Mouse (Mus musculus) cortical plate, adult 2 months (tissue): ENCODE results near the gene Prm3. TPM values are rescaled to one million over a fixed set of nuclear protein-coding genes. Genes with fewer than 3 reads are reported as not detected.

Experiments
- H3K27ac ChIP-seq: fragments of 200-500 bp; 2 replicates; pipeline ENCODE4 v1.5.1; 2012; ENCODE audit warnings: low read length, control low read depth, inconsistent platforms; ENCODE audit not compliant: insufficient read depth
- H3K4me1 ChIP-seq: fragments of 200-500 bp; 2 replicates; pipeline ENCODE4 v1.6.1; 2011; ENCODE audit warnings: low read length; ENCODE audit not compliant: control insufficient read depth, insufficient read depth
- H3K4me3 ChIP-seq: fragments of 200-500 bp; 2 replicates; pipeline ENCODE4 v1.5.1; 2011; ENCODE audit warnings: mild to moderate bottlenecking, low read length, control low read depth; ENCODE audit not compliant: insufficient read depth
- CTCF ChIP-seq: fragments of 200-500 bp; IDR thresholded peaks from 2 replicates; pipeline ENCODE4 v1.5.1; 2011; ENCODE audit warnings: mild to moderate bottlenecking, control low read depth, low read length; ENCODE audit not compliant: insufficient read depth; ENCODE audit errors: extremely low read depth
- POLR2A ChIP-seq: fragments of 200-500 bp; IDR thresholded peaks from 2 replicates; pipeline ENCODE4 v1.6.1; 2011; ENCODE audit warnings: mild to moderate bottlenecking, low read length, control low read depth; ENCODE audit not compliant: insufficient read depth; ENCODE audit errors: extremely low read depth
- polyA plus RNA-seq: library from polyadenylated mRNA; depleted of rRNA; stranded (reverse); fragments of >200 nt; gene quantifications from 2 replicates; pipeline ENCODE4 v1.2.3, GENCODE M21; 2012; rRNA removed

Prm3 gene
- polyA plus RNA-seq, 1 experiment, result not detected

DNA sequence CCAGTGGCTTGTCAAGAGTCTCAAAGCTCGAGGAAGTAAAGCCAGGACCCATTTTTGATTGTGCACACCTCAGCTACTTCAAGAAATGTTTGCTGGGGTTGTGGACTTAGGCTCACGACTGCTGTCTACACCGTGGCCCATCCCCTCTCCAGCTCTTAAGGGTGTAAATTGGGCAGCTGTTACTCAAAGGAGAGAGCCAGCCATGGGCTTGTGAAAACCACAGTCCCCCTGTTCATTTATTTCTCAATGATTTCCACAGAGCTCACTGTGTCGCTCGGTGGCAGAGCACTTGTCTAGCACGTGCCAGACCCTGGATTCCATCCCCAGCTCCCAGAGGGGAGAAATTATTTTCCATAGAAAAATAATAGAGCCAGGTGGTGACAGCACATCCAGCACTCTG, 34.5 kb downstream of the Prm3 start:
- no peak overlapping the region for H3K4me3 ChIP-seq
- no peak overlapping the region for H3K27ac ChIP-seq
- H3K4me1 ChIP-seq, result no peaks in the 10 kb centered on the region
- TF ChIP-seq POLR2A, result no peak
- no peak for TF ChIP-seq CTCF

DNA sequence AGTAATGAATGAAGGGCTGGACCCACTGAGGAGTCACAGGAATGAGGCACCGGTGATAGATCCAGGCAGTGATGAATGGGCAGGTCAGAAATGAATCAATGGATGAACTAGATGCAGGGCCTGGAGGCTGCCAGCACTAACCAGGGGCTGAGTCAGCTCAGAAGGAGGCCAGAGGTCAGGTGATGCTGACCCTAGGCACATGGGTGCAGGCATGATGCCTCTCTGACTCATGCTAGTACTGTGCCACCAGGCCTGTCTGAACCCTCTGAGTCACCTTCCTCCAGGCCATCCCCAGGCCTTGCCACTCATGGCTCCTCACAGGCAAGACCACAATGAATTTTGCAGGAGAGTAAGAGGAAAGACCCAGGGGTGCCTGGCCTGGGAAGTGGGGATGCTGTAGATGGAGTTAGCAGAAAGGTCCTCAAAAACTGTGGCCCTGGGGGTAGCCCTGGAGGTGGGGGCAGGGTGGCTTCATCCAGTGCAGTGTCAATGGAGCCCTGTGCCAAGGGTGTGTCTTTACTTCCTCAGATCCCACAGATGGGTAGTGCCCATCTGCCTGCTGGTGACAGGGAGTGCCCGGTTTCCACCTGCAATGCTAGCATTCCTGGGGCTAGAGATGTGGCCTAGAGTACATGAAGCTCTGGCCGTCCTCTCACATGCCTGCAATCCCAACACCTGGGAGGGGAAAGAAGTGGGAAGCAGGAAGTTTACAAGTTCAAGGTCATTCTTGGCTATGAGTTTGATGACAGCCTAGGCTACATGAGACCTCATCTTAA, 36.0 kb downstream of the Prm3 start:
- H3K27ac ChIP-seq, result no peak overlapping the region
- no peak overlapping the region for H3K4me3 ChIP-seq
- no peaks in the 10 kb centered on the region for H3K4me1 ChIP-seq
- TF ChIP-seq POLR2A (no peak), CTCF (no peak)

DNA sequence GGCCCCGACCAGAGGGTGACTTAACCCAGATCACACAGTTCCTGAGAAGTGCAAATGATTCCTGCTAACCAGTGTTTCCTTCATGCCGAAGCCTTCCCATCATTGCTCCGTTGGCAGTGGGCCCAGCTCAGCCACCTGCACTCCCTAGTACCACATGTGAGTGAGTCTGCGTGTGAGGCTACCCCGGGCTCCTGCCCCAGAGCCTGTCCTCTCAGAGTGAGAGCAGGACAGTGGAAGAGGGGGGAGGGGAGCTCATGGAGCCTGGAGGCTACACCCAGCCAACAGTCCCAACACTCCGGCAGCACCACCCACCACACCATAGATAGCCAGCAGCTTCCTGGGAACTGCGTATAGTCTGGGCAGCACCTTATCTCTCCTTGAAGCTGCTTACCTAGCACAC, 40.9 kb downstream of the Prm3 start:
- TF ChIP-seq POLR2A (no peak), CTCF (no peak)
- H3K27ac ChIP-seq, result no peak overlapping the region
- H3K4me1 ChIP-seq, result no peaks in the 10 kb centered on the region
- H3K4me3 ChIP-seq, result no peak overlapping the region

DNA sequence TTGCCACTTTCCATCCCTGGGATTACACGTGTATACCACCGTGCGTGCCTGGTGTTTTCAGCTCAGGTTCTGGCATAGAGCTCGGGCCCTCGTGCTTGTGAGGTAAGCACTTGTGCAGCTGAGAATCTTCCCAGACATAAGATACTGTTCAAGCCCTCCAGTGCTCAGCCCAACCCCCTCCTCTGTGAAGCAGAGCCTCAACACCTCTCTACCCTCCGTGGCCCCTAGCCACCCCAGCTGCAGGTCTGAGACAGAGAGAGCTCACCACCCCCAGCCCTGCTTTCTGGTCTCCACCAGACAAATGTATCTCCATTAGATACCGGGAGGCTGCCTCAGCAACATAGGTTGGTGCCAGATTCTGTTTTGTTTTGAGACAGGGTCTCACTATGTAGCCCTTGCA, 41.5 kb downstream of the Prm3 start:
- H3K27ac ChIP-seq, result no peak overlapping the region
- no peaks in the 10 kb centered on the region for H3K4me1 ChIP-seq

DNA sequence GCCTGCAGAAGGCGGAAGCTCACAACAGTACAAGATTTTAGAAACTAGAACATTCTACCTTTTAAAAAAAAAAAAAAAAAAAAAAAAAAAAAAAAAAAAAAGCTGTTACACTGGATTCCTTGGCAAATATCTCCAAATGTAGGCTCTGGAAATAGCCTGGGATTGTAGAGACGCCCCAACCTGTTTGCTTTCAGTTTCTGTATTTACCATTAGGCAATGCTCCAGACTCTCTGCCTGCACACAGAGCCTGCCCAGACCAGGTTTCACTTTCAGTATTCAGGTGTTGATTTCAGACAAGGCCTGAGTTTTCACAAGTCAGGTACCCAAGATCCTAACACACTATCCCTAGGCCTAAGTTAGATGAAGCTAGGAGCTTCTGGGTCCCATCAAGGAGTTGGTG, 49.6 kb downstream of the Prm3 start:
- H3K4me1 ChIP-seq, result no peaks in the 10 kb centered on the region
- no peak overlapping the region for H3K27ac ChIP-seq
- TF ChIP-seq CTCF, result no peak
- no peak overlapping the region for H3K4me3 ChIP-seq

More for the DNA sequence above, 41.5 kb downstream of the Prm3 start:
- no peak overlapping the region for H3K4me3 ChIP-seq
- TF ChIP-seq POLR2A (no peak), CTCF (no peak)

Other genes with a start within 250 kb of the Prm3 start
- 84.5 and 85.3 TPM in 2 replicates for gene Dexi, start 247.9 kb downstream of the Prm3 start, polyA plus RNA-seq
- 46.2 and 49.3 TPM in 2 replicates for gene Clec16a, start 245.6 kb downstream of the Prm3 start, polyA plus RNA-seq
- 0.71 and 0.81 TPM in 2 replicates for gene Socs1, start 5.4 kb downstream of the Prm3 start, polyA plus RNA-seq
- not detected in 2 replicates for gene Tnp2, start 2.3 kb downstream of the Prm3 start, polyA plus RNA-seq
- gene Prm2, start 5.2 kb upstream of the Prm3 start, polyA plus RNA-seq, result not detected in 2 replicates
- not detected in 2 replicates for gene Prm1, start 14.9 kb upstream of the Prm3 start, polyA plus RNA-seq
- gene Gm11172, start 22.0 kb upstream of the Prm3 start, polyA plus RNA-seq, result not detected in 2 replicates
- 0.25 and 0.29 TPM in 2 replicates for gene Rmi2, start 44.1 kb upstream of the Prm3 start, polyA plus RNA-seq